In the genomic region with DNA sequence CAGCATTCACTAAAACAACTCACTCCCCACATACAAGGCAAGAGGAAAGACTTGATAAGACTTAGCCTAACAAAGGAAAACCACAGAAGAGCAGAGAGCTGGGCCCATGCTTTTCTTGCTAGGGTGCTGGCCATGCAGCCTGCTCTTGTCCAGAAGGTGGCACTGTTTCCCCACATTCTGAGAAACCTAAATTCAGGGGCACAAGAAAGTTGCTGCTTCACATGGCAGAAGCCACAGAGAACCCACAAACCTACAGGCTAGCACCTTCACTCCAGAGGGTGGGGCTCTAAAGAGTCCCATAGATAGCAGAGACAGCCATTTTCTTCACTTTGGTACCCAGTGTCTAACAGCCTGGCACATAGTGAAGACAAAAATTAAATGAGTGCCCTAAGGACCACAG, we compare ENCODE assay signal across 8 mouse cellular contexts. TPM values are rescaled to one million over a fixed set of nuclear protein-coding genes. Genes with fewer than 3 reads are reported as not detected.
DNase-seq lines count a peak whose midpoint lies in the region; ATAC-seq lines count a peak whose summit lies in the region.

No protein-coding gene starts in this region.

- DNase-seq in heart, adult 8-10 months (ENCODE audit: low spot score), result peak; percentile 35
- peak; percentile 84 for DNase-seq in adipocyte (ENCODE audit: low spot score)
- DNase-seq in embryo, embryonic 11 days, result peak; percentile 83
- DNase-seq in hindbrain, embryonic 10.5 days (ENCODE audit: low spot score), result peak; percentile 70
- DNase-seq in left cerebral cortex, postnatal 25 days (ENCODE audit: low spot score in 2 of 2), result peak; percentile 52 to 68
- DNase-seq in spleen, postnatal 10 days (ENCODE audit: low spot score in 2 of 2), result peak; percentile 50 to 70

- H3K4me2 ChIP-seq in heart, embryonic 11.5 days, result no peak overlapping the region
- no peak overlapping the region for H3K4me2 ChIP-seq in midbrain, embryonic 16.5 days (ENCODE audit: low read length)

- H3K4me3 ChIP-seq in heart, embryonic 11.5 days (ENCODE audit: low read depth, low read length), result no peak overlapping the region
- no peak overlapping the region for H3K4me3 ChIP-seq in hindbrain, embryonic 10.5 days
- no peak overlapping the region for H3K4me3 ChIP-seq in midbrain, embryonic 16.5 days (ENCODE audit: low read depth, low read length)

- no peak for ATAC-seq in heart, embryonic 11.5 days (replicated peaks; ENCODE audit: insufficient number of reproducible peaks, low FRiP score, low TSS enrichment)
- peak; percentile 75 for ATAC-seq in midbrain, embryonic 16.5 days

- intact Hi-C loops in left cerebral cortex, postnatal 25 days (cut with DNase I), result loop anchor here (1.0 to 5.0 kb wide), 6 partner anchors 117 to 1093 kb away; no protein-coding TSS in a partner anchor

- no peak overlapping the region for H3K9ac ChIP-seq in heart, embryonic 11.5 days (ENCODE audit: low read depth, low read length)
- no peak overlapping the region for H3K9ac ChIP-seq in midbrain, embryonic 16.5 days (ENCODE audit: low read depth, low read length)

- no peaks in the 10 kb centered on the region for H3K4me1 ChIP-seq in heart, embryonic 11.5 days (ENCODE audit: control insufficient read depth, insufficient read depth, low read length)
- no peaks in the 10 kb centered on the region for H3K4me1 ChIP-seq in hindbrain, embryonic 10.5 days (replicated peaks)
- no peaks in the 10 kb centered on the region for H3K4me1 ChIP-seq in midbrain, embryonic 16.5 days (ENCODE audit: control insufficient read depth, insufficient read depth, low read length)

- no peaks in the 10 kb centered on the region for H3K36me3 ChIP-seq in heart, embryonic 11.5 days (ENCODE audit: control insufficient read depth, insufficient read depth, low read length)
- no peaks in the 10 kb centered on the region for H3K36me3 ChIP-seq in hindbrain, embryonic 10.5 days
- no peaks in the 10 kb centered on the region for H3K36me3 ChIP-seq in midbrain, embryonic 16.5 days (ENCODE audit: control insufficient read depth, insufficient read depth, low read length)

- H3K27me3 ChIP-seq in heart, embryonic 11.5 days (ENCODE audit: control insufficient read depth, insufficient read depth, low read length), result no peaks in the 10 kb centered on the region
- no peaks in the 10 kb centered on the region for H3K27me3 ChIP-seq in hindbrain, embryonic 10.5 days (ENCODE audit: insufficient read depth, poor library complexity, severe bottlenecking)
- H3K27me3 ChIP-seq in midbrain, embryonic 16.5 days (ENCODE audit: control insufficient read depth, insufficient read depth, low read depth, low read length), result no peaks in the 10 kb centered on the region

- H3K27ac ChIP-seq in heart, embryonic 11.5 days (ENCODE audit: low read depth, low read length), result no peak overlapping the region
- H3K27ac ChIP-seq in hindbrain, embryonic 10.5 days, result no peak overlapping the region
- H3K27ac ChIP-seq in midbrain, embryonic 16.5 days (ENCODE audit: low read length), result no peak overlapping the region

- H3K9me3 ChIP-seq in heart, embryonic 11.5 days (replicated peaks; ENCODE audit: control insufficient read depth, low read length), result no peaks in the 10 kb centered on the region
- no peaks in the 10 kb centered on the region for H3K9me3 ChIP-seq in hindbrain, embryonic 10.5 days
- H3K9me3 ChIP-seq in midbrain, embryonic 16.5 days (replicated peaks; ENCODE audit: control insufficient read depth, low read length, poor library complexity, severe bottlenecking), result no peaks in the 10 kb centered on the region

RNA-seq across cellular contexts. Expression of a gene that starts 52.3 kb away (rescaled TPM):
- total RNA-seq in heart, adult 8-10 months (2022), result 10 to 100 TPM; 69.1 to 77.1 (median 71.3) TPM
- polyA plus RNA-seq in heart, embryonic 11.5 days (2014; fragmentation: Nextera tagmentation; extraction: Ambion mirVana), result 25.7 and 32.7 TPM in 2 replicates
- polyA plus RNA-seq in hindbrain, embryonic 10.5 days (2016; fragmentation: Nextera tagmentation; extraction: Ambion mirVana), result 17.5 and 20.2 TPM in 2 replicates
- 10 to 100 TPM; 13.1 to 14.5 TPM for total RNA-seq in left cerebral cortex, postnatal 25 days (2021)
- polyA plus RNA-seq in midbrain, embryonic 16.5 days (2015; fragmentation: Nextera tagmentation; extraction: Ambion mirVana), result 15.1 and 15.4 TPM in 2 replicates

RNA-seq across cellular contexts. Expression of a gene that starts 52.4 kb away (rescaled TPM):
- 10 to 100 TPM; 23.6 to 33.2 (median 28.7) TPM for total RNA-seq in heart, adult 8-10 months (2022)
- 28.9 and 31.5 TPM in 2 replicates for polyA plus RNA-seq in heart, embryonic 11.5 days (2014; fragmentation: Nextera tagmentation; extraction: Ambion mirVana)
- 24.8 and 27.9 TPM in 2 replicates for polyA plus RNA-seq in hindbrain, embryonic 10.5 days (2016; fragmentation: Nextera tagmentation; extraction: Ambion mirVana)
- 10 to 100 TPM; 14.8 to 15.0 TPM for total RNA-seq in left cerebral cortex, postnatal 25 days (2021)
- polyA plus RNA-seq in midbrain, embryonic 16.5 days (2015; fragmentation: Nextera tagmentation; extraction: Ambion mirVana), result 22.5 and 24.6 TPM in 2 replicates
